Mouse (Mus musculus) lung, postnatal 4 days (tissue): ENCODE measurements around the gene Kbtbd6.
A peak's percentile ranks its signal among the peaks of the same experiment; 100 is the strongest.
"Not testable (repeated sequence)": the region's sequence is repeated elsewhere in the genome, so short reads cannot be mapped to it uniquely, and the experiment has no call there.

Experiments
- DNase-seq, 2 experiments: peaks; one replicate each; pipeline ENCODE4 v3.0.0; 2021

Kbtbd6 gene

GRCm38 (mm10) chr14:79451681-79452590, at the start of gene Kbtbd6:
Kbtbd6 (plus strand) TSS chr14:79451835.
- DNase-seq, result peak; percentile 81 to 83

- DNase-seq, result no peak
These were observed 44.0 kb upstream of the Kbtbd6 start for GRCm38 (mm10) chr14:79407641-79408040.

GRCm38 (mm10) chr14:79409278-79409830, 42.3 kb upstream of the Kbtbd6 start:
- DNase-seq, result no peak

- no peak for DNase-seq
These were observed 41.0 kb upstream of the Kbtbd6 start for GRCm38 (mm10) chr14:79410662-79411061.

GRCm38 (mm10) chr14:79413121-79413520, 38.5 kb upstream of the Kbtbd6 start:
- DNase-seq, result no peak

GRCm38 (mm10) chr14:79420083-79420685, 31.5 kb upstream of the Kbtbd6 start:
- no peak for DNase-seq

- peak; percentile 95 to 98 for DNase-seq
These were observed 25.5 kb upstream of the Kbtbd6 start, which contains the start of gene Kbtbd7 for GRCm38 (mm10) chr14:79425979-79426729. Kbtbd7 (plus strand) TSS chr14:79426511.

- peak in 1 of 2 experiments; percentile 34 for DNase-seq
These were observed 24.8 kb upstream of the Kbtbd6 start for GRCm38 (mm10) chr14:79426730-79427365.

GRCm38 (mm10) chr14:79434068-79434467, 17.6 kb upstream of the Kbtbd6 start:
- no peak for DNase-seq

GRCm38 (mm10) chr14:79440655-79441054, 11.0 kb upstream of the Kbtbd6 start:
- DNase-seq, result no peak

GRCm38 (mm10) chr14:79441441-79441840, 10.2 kb upstream of the Kbtbd6 start:
- peak in 1 of 2 experiments; percentile 8 for DNase-seq

- DNase-seq, result no peak
These were observed 7.0 kb upstream of the Kbtbd6 start for GRCm38 (mm10) chr14:79444601-79445000.

- no peak for DNase-seq
These were observed 6.5 kb upstream of the Kbtbd6 start for GRCm38 (mm10) chr14:79445055-79445620.

GRCm38 (mm10) chr14:79452591-79452934, 928 bp downstream of the Kbtbd6 start:
- DNase-seq, result not testable (repeated sequence)

GRCm38 (mm10) chr14:79460401-79460800, 8.8 kb downstream of the Kbtbd6 start:
- no peak for DNase-seq

GRCm38 (mm10) chr14:79460988-79461387, 9.4 kb downstream of the Kbtbd6 start:
- DNase-seq, result no peak

GRCm38 (mm10) chr14:79465623-79466022, 14.0 kb downstream of the Kbtbd6 start:
- DNase-seq, result no peak

GRCm38 (mm10) chr14:79467621-79468020, 16.0 kb downstream of the Kbtbd6 start:
- DNase-seq, result peak in 1 of 2 experiments; percentile 71

GRCm38 (mm10) chr14:79473384-79473783, 21.7 kb downstream of the Kbtbd6 start:
- no peak for DNase-seq

- peak; percentile 97 for DNase-seq
These were observed 29.1 kb downstream of the Kbtbd6 start, which contains the start of gene Elf1 for GRCm38 (mm10) chr14:79480624-79481338. Elf1 (plus strand) TSS chr14:79481194.
